Mouse (Mus musculus): ENCODE data around the gene Usp31. TPM values are rescaled to one million over a fixed set of nuclear protein-coding genes. Genes with fewer than 3 reads are reported as not detected.

The Usp31 gene
- polyA plus RNA-seq, 1 experiment from 2014 or later = 2.0 TPM

DNA sequence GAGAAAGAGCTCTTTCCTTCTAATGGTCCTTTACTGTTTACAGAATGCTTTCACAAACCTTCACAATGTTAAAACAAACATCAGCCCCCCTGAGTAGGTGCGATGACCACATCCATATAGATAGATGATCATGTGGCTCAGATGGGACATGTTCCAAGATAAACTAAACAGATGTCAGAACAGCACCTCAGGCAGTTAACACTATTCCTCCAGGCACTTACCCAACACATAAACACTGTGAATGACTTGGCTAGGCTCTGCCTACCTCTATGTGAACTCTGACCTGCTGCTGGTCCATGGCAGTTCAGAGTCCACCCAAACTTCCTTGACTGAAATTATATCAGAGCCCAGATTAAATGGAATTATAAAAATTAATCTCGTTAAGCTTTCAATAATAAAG, 54.4 kb downstream of the Usp31 start:
- Histone ChIP-seq H3K36me3 (peaks cover 59% of the 10 kb centered on the region), H3K4me2 (no peak overlapping the region), H3K9me3 (replicated peaks) (no peaks in the 10 kb centered on the region), H3K27me3 (no peaks in the 10 kb centered on the region), H3K27ac (no peak overlapping the region), H3K4me3 (replicated peaks) (no peak overlapping the region), H3K9ac (no peak overlapping the region), H3K4me1 (no peaks in the 10 kb centered on the region)
- no peak for ATAC-seq (replicated peaks; ENCODE audit: low FRiP score)
- 85% methylated on average over 2 of the region's 2 CpGs for WGBS

- peaks cover 61% of the 10 kb centered on the region for H3K36me3 ChIP-seq
- H3K9me3 ChIP-seq (replicated peaks) = no peaks in the 10 kb centered on the region
- ATAC-seq (replicated peaks; ENCODE audit: low FRiP score) = no peak
- no peak overlapping the region for H3K4me3 ChIP-seq (replicated peaks)
- H3K27me3 ChIP-seq = no peaks in the 10 kb centered on the region
- WGBS = 89% methylated on average over 3 of the region's 3 CpGs
- no peak overlapping the region for H3K4me2 ChIP-seq
- H3K9ac ChIP-seq = no peak overlapping the region
- H3K4me1 ChIP-seq = no peaks in the 10 kb centered on the region
- H3K27ac ChIP-seq = no peak overlapping the region
Observed at GRCm38 (mm10) chr7:121650724-121651123, 56.3 kb downstream of the Usp31 start.

- H3K27ac ChIP-seq = no peak overlapping the region
- no peak for ATAC-seq (replicated peaks; ENCODE audit: low FRiP score)
- WGBS = 53% methylated on average over 12 of the region's 12 CpGs
Observed at GRCm38 (mm10) chr7:121640998-121641762, 65.9 kb downstream of the Usp31 start.

DNA sequence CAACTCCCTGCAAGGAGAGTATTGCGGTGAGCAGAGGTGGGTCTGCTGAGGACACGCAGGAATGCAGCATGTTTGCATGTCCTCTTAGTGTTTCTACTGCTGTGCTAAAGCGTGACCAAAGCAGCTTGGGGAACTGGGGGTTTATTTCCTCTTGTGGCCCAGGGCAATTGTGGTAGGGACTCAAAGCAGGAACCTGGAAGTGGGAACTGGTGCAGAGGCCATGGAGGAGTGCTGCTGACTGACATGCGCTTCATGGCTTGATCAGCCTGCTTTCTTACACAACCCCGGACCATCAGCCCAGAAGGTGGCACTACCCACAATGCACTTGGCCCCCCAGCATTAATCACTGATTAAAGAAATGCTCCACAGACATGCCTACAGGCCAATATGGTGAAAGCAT, 70.3 kb downstream of the Usp31 start:
- H3K4me1 ChIP-seq = 0 out of 2 replicates have a peak, but pooled peaks cover 4% of the 10 kb centered on the region
- H3K4me3 ChIP-seq (replicated peaks) = no peak overlapping the region
- H3K36me3 ChIP-seq = no peaks in the 10 kb centered on the region
- no peak overlapping the region for H3K27ac ChIP-seq
- WGBS = 74% methylated on average over 5 of the region's 5 CpGs
- H3K9ac ChIP-seq = no peak overlapping the region
- no peak overlapping the region for H3K4me2 ChIP-seq
- H3K9me3 ChIP-seq (replicated peaks) = no peaks in the 10 kb centered on the region
- ATAC-seq (replicated peaks; ENCODE audit: low FRiP score) = no peak
- H3K27me3 ChIP-seq = no peaks in the 10 kb centered on the region

More at GRCm38 (mm10) chr7:121640998-121641762, 65.9 kb downstream of the Usp31 start:
- H3K4me2 ChIP-seq = no peak overlapping the region
- H3K36me3 ChIP-seq = peaks cover 6% of the 10 kb centered on the region; the same call in 1 of the 2 replicates
- no peak overlapping the region for H3K4me3 ChIP-seq (replicated peaks)
- H3K9me3 ChIP-seq (replicated peaks) = no peaks in the 10 kb centered on the region
- no peaks in the 10 kb centered on the region for H3K27me3 ChIP-seq
- H3K4me1 ChIP-seq = 0 out of 2 replicates have a peak, but pooled peaks cover 4% of the 10 kb centered on the region
- H3K9ac ChIP-seq = no peak overlapping the region

DNA sequence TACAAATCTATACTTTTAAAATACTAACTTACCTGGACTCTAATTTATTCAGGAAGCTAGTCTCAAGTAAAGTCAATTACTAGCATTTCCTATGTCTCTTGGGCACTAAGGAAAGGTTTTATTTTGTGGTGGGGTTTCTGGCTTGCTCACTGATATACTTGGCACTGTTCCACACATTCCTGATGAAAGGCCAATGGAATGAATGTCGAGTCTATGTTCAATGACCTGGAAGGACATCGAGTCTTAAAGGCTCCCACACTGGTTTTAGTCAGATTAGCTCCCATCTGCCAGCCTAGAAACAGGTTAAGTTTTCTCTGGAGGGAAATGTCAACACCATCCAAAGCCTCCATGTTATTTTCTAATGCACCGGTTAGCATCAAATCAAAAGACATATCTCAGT, 72.8 kb downstream of the Usp31 start:
- Histone ChIP-seq H3K4me1 (no peaks in the 10 kb centered on the region), H3K4me3 (replicated peaks) (no peak overlapping the region), H3K27ac (no peak overlapping the region), H3K27me3 (no peaks in the 10 kb centered on the region), H3K4me2 (no peak overlapping the region), H3K9ac (no peak overlapping the region), H3K36me3 (no peaks in the 10 kb centered on the region), H3K9me3 (replicated peaks) (no peaks in the 10 kb centered on the region)
- ATAC-seq (replicated peaks; ENCODE audit: low FRiP score) = no peak
- WGBS = 66% methylated on average over 3 of the region's 3 CpGs

DNA sequence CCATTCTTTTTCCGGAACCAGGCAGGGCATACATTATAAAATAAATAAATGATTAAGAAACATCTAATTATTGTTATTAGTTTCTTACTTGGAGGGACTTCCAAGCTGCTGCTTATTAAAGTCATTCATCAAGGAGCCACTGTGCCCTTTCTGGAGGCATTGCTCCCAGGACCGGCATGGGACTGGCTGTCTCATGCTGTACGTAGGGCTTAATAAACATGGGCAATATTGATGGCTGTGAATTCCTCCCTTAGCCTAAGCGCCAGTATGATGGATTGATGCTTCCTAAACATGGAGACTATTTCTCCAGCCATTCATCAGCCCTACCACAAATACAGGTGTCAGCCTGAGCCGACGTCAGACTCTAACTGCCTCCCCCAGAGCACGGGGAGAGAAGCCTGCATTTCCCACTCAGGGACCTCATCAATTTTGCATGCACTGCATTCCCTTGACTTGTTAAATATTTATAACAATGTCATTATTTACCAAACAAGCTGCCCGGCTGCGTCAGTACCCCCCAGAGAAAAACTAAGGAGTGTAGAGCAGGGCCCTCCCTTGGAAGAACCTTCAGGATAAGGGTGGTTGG, 84.1 kb downstream of the Usp31 start:
- H3K4me1 ChIP-seq = no peaks in the 10 kb centered on the region
- H3K27me3 ChIP-seq = no peaks in the 10 kb centered on the region
- WGBS = 39% methylated on average over 9 of the region's 9 CpGs
- no peaks in the 10 kb centered on the region for H3K36me3 ChIP-seq
- H3K9ac ChIP-seq = no peak overlapping the region
- no peak for ATAC-seq (replicated peaks; ENCODE audit: low FRiP score)
- H3K4me2 ChIP-seq = no peak overlapping the region
- H3K4me3 ChIP-seq (replicated peaks) = no peak overlapping the region
- no peaks in the 10 kb centered on the region for H3K9me3 ChIP-seq (replicated peaks)
- H3K27ac ChIP-seq = no peak overlapping the region

GRCm38 (mm10) chr7:121622433-121622832, 84.6 kb downstream of the Usp31 start:
- Histone ChIP-seq H3K9ac (no peak overlapping the region), H3K4me2 (no peak overlapping the region), H3K9me3 (replicated peaks) (no peaks in the 10 kb centered on the region), H3K4me3 (replicated peaks) (no peak overlapping the region), H3K27me3 (no peaks in the 10 kb centered on the region), H3K27ac (no peak overlapping the region), H3K36me3 (no peaks in the 10 kb centered on the region), H3K4me1 (no peaks in the 10 kb centered on the region)
- no peak for ATAC-seq (replicated peaks; ENCODE audit: low FRiP score)
- 51% methylated on average over 6 of the region's 6 CpGs for WGBS

GRCm38 (mm10) chr7:121601697-121602096, 105.4 kb downstream of the Usp31 start:
- Histone ChIP-seq H3K27ac (no peak overlapping the region), H3K27me3 (no peaks in the 10 kb centered on the region), H3K4me3 (replicated peaks) (no peak overlapping the region), H3K4me1 (no peaks in the 10 kb centered on the region), H3K9me3 (replicated peaks) (no peaks in the 10 kb centered on the region), H3K9ac (no peak overlapping the region), H3K36me3 (no peaks in the 10 kb centered on the region), H3K4me2 (no peak overlapping the region)
- ATAC-seq (replicated peaks; ENCODE audit: low FRiP score) = no peak
- 20% methylated on average over 4 of the region's 4 CpGs for WGBS

DNA sequence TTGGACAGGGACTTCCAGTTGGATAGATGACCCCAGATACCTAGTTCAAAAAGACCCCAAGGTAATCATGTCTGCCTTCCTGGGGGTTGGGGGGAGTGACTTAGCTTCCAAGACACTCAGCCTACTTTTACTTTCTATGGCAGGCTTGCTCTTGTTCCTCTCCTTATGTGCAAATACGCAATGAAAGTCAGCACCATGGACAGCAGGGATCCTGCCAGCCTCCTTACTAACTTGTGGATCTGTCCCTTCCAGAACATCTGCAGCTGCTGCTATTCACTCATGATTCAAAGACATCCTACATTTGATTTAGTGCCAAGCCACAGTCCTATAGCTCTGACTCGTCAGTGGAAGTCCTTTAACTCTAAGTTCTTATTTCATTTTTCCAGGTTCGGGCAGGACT, 110.7 kb downstream of the Usp31 start:
- no peak overlapping the region for H3K4me3 ChIP-seq (replicated peaks)
- H3K4me1 ChIP-seq = no peaks in the 10 kb centered on the region
- H3K36me3 ChIP-seq = no peaks in the 10 kb centered on the region
- no peak for ATAC-seq (replicated peaks; ENCODE audit: low FRiP score)
- H3K9me3 ChIP-seq (replicated peaks) = no peaks in the 10 kb centered on the region
- 43% methylated on average over 3 of the region's 3 CpGs for WGBS
- no peak overlapping the region for H3K27ac ChIP-seq
- no peak overlapping the region for H3K4me2 ChIP-seq
- H3K27me3 ChIP-seq = no peaks in the 10 kb centered on the region
- H3K9ac ChIP-seq = no peak overlapping the region

GRCm38 (mm10) chr7:121595496-121595895, 111.6 kb downstream of the Usp31 start:
- no peaks in the 10 kb centered on the region for H3K4me1 ChIP-seq
- no peaks in the 10 kb centered on the region for H3K36me3 ChIP-seq
- no peak overlapping the region for H3K4me2 ChIP-seq
- no peak overlapping the region for H3K9ac ChIP-seq
- no peak overlapping the region for H3K4me3 ChIP-seq (replicated peaks)
- no peak for ATAC-seq (replicated peaks; ENCODE audit: low FRiP score)
- no peaks in the 10 kb centered on the region for H3K9me3 ChIP-seq (replicated peaks)
- H3K27me3 ChIP-seq = no peaks in the 10 kb centered on the region
- H3K27ac ChIP-seq = no peak overlapping the region
- WGBS = 83% methylated on average over 4 of the region's 4 CpGs

DNA sequence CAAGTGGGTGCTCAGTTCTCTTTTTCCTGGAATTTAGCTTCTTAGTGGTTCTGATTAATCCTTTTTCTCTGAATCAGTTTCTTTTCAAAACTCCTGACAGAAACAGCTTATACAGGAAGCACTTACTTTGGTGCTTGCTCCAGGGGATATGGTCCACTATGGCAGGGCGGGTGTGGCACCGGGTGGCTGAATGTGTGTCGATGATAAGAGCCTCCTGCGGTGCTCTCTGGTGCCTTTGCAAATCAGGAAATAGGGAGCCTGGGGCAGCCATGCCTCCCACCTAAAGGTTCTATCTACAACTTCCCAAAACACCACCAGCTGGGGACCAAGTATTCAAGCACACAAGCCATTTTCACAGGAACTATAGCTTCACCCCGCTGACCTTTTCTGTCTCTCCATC, 112.0 kb downstream of the Usp31 start:
- H3K27ac ChIP-seq = no peak overlapping the region
- WGBS = 78% methylated on average over 5 of the region's 5 CpGs

DNA sequence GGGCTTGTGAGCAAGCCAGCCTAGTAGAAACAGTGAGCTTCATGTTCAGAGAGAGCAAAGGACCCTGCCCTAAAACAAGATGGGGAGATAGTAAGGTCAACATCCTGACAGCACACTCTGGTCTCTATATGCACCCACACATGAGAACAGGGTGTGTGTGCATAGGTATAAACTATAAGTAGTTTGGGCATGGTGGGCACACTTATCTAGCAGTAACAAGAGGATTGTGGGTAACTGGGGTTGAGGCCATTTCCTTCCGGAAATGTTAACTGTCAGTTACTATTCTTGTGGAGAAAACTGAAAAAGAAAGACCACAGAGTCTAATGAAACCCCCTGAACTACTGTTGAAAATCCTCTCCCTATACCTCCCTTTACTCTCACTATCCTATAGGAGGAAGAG, 112.4 kb downstream of the Usp31 start:
- Histone ChIP-seq H3K9ac (no peak overlapping the region), H3K27ac (no peak overlapping the region), H3K4me1 (no peaks in the 10 kb centered on the region), H3K27me3 (no peaks in the 10 kb centered on the region), H3K4me3 (replicated peaks) (no peak overlapping the region), H3K36me3 (no peaks in the 10 kb centered on the region), H3K9me3 (replicated peaks) (no peaks in the 10 kb centered on the region), H3K4me2 (no peak overlapping the region)
- ATAC-seq (replicated peaks; ENCODE audit: low FRiP score) = no peak
- 88% methylated on average over 1 of the region's 1 CpGs for WGBS

More for the DNA sequence above, 112.0 kb downstream of the Usp31 start:
- Histone ChIP-seq H3K36me3 (no peaks in the 10 kb centered on the region), H3K9ac (no peak overlapping the region), H3K4me1 (no peaks in the 10 kb centered on the region), H3K4me2 (no peak overlapping the region), H3K27me3 (no peaks in the 10 kb centered on the region), H3K4me3 (replicated peaks) (no peak overlapping the region), H3K9me3 (replicated peaks) (no peaks in the 10 kb centered on the region)
- ATAC-seq (replicated peaks; ENCODE audit: low FRiP score) = no peak

Measured in kidney, embryonic 15.5 days (tissue).